Mouse (Mus musculus): ENCODE results near the gene Rasal1.

- TF ChIP-seq CTCF (IDR thresholded peaks at IDR 0.05; ENCODE audit: low read depth) (peak; percentile 94), EP300 (optimal IDR thresholded peaks at IDR 0.05) (no peak)
These were observed 65.7 kb downstream of the Rasal1 start for GRCm38 (mm10) chr5:120714314-120714713.

Measured in stomach, postnatal 0 days (tissue).